Mouse (Mus musculus): ENCODE data around the gene Nudt16. TPM values are rescaled to one million over a fixed set of nuclear protein-coding genes. Genes with fewer than 3 reads are reported as not detected.

Nudt16 gene
- polyA plus RNA-seq (2014; fragmentation: Illumina TruSeq; extraction: RNeasy Lipid Tissue Mini Kit (QIAGEN cat#74804); ENCODE audit: low read depth, low replicate concordance), result 4.6 TPM

DNA sequence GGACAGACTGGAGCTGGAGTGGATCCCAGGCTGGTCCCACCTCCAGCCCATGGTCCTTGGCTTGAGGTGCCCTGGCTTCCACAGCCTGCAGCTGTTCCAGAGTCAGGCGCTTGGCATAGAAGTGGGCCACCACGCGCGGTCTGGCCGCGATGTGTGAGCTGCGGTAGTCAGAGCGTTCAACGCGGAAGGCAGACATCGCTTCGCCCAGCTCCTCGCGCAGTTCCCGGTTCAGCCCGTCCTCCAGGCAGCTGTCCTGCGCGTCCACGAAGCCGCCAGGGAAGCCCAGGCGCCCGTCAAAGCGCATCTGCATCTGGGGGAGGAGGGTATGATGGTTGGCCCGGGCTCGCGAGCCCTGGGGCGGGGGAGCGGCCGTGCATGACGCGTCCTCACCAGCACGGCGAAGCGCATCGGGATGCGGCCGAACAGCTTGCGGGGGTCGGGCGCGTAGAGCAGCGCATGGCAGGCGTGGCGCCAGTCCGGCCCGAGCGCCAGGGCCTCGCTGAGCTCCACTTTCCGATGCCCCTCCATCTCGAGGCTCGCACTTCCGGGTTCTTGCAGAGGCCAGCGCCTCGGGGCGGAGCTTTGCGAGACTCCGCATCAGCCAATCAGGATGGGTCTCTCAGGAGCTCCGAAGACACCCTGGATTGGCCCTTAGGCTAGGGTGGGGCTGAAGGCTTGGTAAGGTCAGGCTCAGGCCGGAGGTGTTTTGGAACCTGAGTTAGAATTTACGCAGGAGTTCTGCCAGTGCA is at the start of gene Nudt16:
Nudt16 (minus strand) TSS at position 572 of the 749 bp plus-strand sequence.

GRCm38 (mm10) chr9:105144992-105145391 is 13.4 kb upstream of the Nudt16 start, which contains the start of gene 1700080E11Rik:
Gene 1700080E11Rik, minus strand, starts transcription at chr9:105145092.

Other genes starting within 250 kb of the Nudt16 start
- 70.8 TPM for gene Mrpl3, start 78.6 kb downstream of the Nudt16 start, polyA plus RNA-seq (2014; fragmentation: Illumina TruSeq; extraction: RNeasy Lipid Tissue Mini Kit (QIAGEN cat#74804); ENCODE audit: low read depth, low replicate concordance)
- 26.1 TPM for gene 1700080E11Rik, start 13.3 kb upstream of the Nudt16 start, polyA plus RNA-seq (2014; fragmentation: Illumina TruSeq; extraction: RNeasy Lipid Tissue Mini Kit (QIAGEN cat#74804); ENCODE audit: low read depth, low replicate concordance)